Mouse (Mus musculus) spleen, adult 2 months (tissue): ENCODE measurements at regions not wholly inside any gene's neighbourhood (a gene's known extent, or its start where the extent isn't known, plus 50 kb on each side); places are given as distances from the start of the nearest gene placed in this dataset.

ENCODE experiments used
- DNase-seq, 2 experiments: peaks; one replicate each; pipeline versions ENCODE4 v3.0.0 to v3.0.0-alpha.2; 2012 to 2021; ENCODE audit warnings: low spot score in 2 of 2, low read depth in 1 of 2
- H3K27ac ChIP-seq: fragments of 200-500 bp; 2 replicates; pipeline ENCODE4 v1.5.1; 2012; ENCODE audit warnings: low read length, inconsistent platforms; ENCODE audit not compliant: insufficient read depth
- H3K27me3 ChIP-seq: fragments of 200-500 bp; 2 replicates; pipeline ENCODE4 v1.6.1; 2012; ENCODE audit warnings: mild to moderate bottlenecking, moderate library complexity, low read length, inconsistent platforms; ENCODE audit not compliant: control insufficient read depth, insufficient read depth
- H3K36me3 ChIP-seq: fragments of 200-500 bp; 2 replicates; pipeline ENCODE4 v1.6.1; 2012; ENCODE audit warnings: mild to moderate bottlenecking, low read length, inconsistent platforms; ENCODE audit not compliant: control insufficient read depth, insufficient read depth
- H3K4me1 ChIP-seq: fragments of 200-500 bp; 2 replicates; pipeline ENCODE4 v1.6.1; 2011; ENCODE audit warnings: inconsistent platforms; ENCODE audit not compliant: control insufficient read depth, insufficient read depth, insufficient read length
- H3K4me3 ChIP-seq: fragments of 200-500 bp; 2 replicates; pipeline ENCODE4 v1.5.1; 2011; ENCODE audit warnings: mild to moderate bottlenecking, inconsistent platforms; ENCODE audit not compliant: insufficient read depth, insufficient read length; ENCODE audit errors: extremely low read depth
- CTCF ChIP-seq: fragments of 200-500 bp; IDR thresholded peaks from 2 replicates; pipeline ENCODE4 v1.5.1; 2011; ENCODE audit warnings: mild to moderate bottlenecking, inconsistent platforms; ENCODE audit not compliant: insufficient read depth, insufficient read length, insufficient replicate concordance; ENCODE audit errors: extremely low read depth
- POLR2A ChIP-seq: fragments of 200-500 bp; IDR thresholded peaks from 2 replicates; pipeline ENCODE4 v1.6.1; 2011; ENCODE audit warnings: low read depth, low read length, inconsistent platforms
- WGBS: fragments of 180-500 bp; shearing (Covaris S2); methylation state at CpG from one replicate; pipeline ENCODE4 v1.1.7; 2018; 5-methylcytosine and 5-hydroxymethylcytosine counted together

DNA sequence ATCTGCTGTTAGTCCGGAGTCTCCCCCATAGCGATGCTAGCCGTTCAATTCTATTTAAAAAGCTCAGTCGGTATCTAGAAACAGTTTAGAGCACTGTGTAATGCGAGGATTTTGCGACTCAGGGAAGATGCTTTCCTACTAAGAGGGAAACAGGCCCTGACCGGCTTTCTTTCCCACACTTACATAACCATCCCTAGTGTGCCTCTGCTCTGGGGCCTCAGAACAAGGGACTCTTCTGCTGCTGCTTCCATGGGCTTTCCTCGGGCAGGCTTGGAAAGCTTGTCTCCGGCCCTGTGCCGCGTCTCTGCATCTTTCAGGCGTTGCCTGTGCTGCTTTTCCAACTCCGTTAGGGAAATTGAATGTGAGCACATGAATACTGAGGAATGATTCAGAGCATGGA is 79.6 kb upstream of the Gpr158 start:
- WGBS = 90% methylated on average over 13 of the region's 13 CpGs
- Histone ChIP-seq H3K27me3 (no peaks in the 10 kb centered on the region), H3K27ac (no peak overlapping the region), H3K4me1 (no peaks in the 10 kb centered on the region), H3K4me3 (no peak overlapping the region), H3K36me3 (no peaks in the 10 kb centered on the region)
- no peak for TF ChIP-seq POLR2A
- TF ChIP-seq CTCF = no peak
- no peak for DNase-seq

DNA sequence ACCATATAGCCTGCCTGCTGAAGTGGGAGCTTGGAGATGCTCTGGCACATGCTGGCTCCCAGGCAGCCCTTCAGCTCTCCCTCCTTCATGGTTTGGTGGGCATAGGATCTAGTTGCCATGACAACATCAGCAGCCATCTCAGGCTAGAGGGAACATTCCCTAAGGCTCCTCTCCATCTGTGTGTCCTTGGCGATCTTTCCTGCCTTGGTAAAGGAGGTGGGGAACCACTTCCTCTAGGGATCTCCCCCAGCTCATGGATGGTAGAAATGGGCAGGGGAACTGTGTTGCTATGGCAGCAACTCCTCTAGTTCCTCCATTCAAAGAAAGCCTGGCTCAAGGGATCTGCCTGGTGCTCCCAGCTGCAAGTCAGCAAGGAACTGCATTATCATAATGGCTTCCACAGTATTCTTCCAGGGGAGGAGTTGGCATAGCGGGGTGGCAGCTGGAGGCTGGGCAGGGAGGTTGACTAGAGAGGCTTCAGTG is 74.6 kb upstream of the Gpr158 start:
- Histone ChIP-seq H3K27me3 (no peaks in the 10 kb centered on the region), H3K27ac (no peak overlapping the region), H3K36me3 (no peaks in the 10 kb centered on the region), H3K4me1 (no peaks in the 10 kb centered on the region), H3K4me3 (no peak overlapping the region)
- no peak for DNase-seq
- WGBS = 59% methylated on average over 2 of the region's 2 CpGs
- no peak for TF ChIP-seq CTCF
- TF ChIP-seq POLR2A = no peak

DNA sequence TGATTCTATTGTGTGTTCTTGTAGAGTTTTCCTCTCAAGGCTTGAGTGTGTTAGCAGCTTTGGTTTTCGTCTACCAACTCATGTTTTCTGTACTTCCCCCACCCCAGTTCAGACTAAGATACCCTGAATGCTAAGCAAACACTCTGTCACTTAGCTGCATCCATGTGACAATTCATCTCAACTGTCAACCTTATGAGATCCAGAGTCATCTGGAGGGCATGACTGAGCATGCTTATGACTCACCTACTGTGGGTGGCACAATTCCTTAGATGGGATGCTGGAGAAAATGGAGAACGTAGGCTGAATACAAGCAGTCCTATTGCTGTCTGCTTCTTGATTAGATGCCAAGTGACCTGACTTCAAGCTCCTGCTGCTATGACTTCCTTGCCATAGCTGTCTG is 73.3 kb upstream of the Gpr158 start:
- DNase-seq = no peak
- Histone ChIP-seq H3K4me3 (no peak overlapping the region), H3K36me3 (no peaks in the 10 kb centered on the region), H3K27ac (no peak overlapping the region), H3K27me3 (no peaks in the 10 kb centered on the region), H3K4me1 (no peaks in the 10 kb centered on the region)
- no peak for TF ChIP-seq POLR2A
- TF ChIP-seq CTCF = no peak
- 81% methylated on average over 2 of the region's 2 CpGs for WGBS

DNA sequence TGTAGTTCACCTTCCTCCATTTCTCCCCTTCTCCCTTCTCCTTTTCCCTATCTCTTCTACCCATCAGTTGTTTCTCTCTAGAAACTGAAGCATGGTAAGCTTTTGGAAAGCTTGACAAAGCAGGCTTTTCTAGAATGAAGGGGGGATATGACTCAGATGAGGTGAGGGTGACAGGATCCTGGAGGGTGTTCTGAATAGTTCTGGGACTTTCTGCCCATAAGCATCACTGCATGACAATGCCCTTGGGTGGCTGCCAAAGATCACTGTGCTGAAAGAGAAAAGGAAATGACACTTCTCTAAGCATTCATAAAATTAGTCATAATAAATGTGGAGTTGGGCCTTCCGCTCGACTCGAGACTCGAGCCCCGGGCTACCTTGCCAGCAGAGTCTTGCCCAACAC is 67.7 kb upstream of the Gpr158 start:
- DNase-seq = no peak
- Histone ChIP-seq H3K4me3 (no peak overlapping the region), H3K4me1 (no peaks in the 10 kb centered on the region), H3K27me3 (no peaks in the 10 kb centered on the region), H3K27ac (no peak overlapping the region), H3K36me3 (no peaks in the 10 kb centered on the region)
- TF ChIP-seq CTCF = no peak
- 86% methylated on average over 5 of the region's 5 CpGs for WGBS
